Mouse (Mus musculus) erythroblast, adult 5-6 weeks (primary cell): ENCODE measurements around the gene Nkd1. TPM values are rescaled to one million over a fixed set of nuclear protein-coding genes. Genes with fewer than 3 reads are reported as not detected.

Experiments used
- ATAC-seq: replicated peaks from 2 replicates; pipeline ENCODE4 v1.8.0; 2016; ENCODE audit warnings: moderate number of reproducible peaks, mild to moderate bottlenecking, moderate TSS enrichment, inconsistent platforms; ENCODE audit not compliant: poor library complexity, low FRiP score, severe bottlenecking
- total RNA-seq, 2 experiments: library from RNA; stranded (forward) in 1 of 2; stranded (reverse) in 1 of 2; fragments of 150-400 nt in 1 of 2; fragments of 200-764, 138-1000 nt in 1 of 2; gene quantifications; 2 replicates each; pipeline versions ENCODE4 v1.2.3 to v1.2.4; 2015 to 2017; ENCODE audit warnings: low replicate concordance in 2 of 2

Gene Nkd1
- total RNA-seq, 2 experiments from 2014 or later = not detected

DNA sequence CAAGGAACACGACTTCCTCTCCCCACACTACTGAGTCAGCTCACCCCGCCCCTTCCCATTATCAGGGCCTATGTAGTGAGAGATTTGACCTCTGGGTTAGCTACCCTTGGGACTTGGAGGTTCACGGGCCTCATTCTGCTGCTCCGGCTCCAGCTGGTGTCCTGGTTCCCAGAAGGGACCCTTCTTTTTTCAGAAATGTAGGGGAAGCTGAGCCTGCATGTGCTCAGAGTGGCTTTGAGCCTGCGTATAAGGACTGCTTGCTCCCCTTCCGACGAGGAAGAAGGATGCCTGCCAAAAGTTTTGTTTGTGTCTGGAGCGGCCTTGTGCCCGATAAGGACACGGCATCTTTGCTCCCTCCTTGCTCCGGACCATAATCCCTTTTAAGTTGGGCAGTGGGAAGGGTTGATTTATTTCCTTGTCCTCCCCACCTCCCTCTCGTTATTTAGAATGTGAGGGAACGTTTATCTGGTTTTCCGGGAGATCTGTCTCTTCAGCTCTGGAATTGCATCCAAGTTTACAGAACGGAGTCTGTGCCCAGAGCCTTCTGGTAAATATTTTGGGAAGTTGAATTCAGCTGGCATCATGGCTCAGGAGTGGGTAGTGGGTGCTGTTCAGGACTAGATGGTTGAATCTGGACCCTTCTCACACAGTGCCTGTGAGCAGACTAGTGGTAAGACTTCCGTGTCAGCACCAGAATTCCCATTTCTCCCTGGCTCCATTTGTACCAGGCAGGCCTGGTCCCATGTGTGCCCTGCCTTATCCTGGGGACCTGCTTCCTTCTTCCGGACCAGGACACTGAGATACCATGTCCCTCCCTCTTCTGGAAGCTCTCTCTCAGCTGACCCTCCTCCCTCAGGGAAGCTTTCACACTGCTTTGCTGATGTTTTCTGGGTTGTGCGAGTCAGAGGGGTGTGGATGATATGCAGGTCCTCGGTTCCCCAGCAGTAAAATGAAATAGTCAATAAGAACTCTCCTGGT is 17.1 kb downstream of the Nkd1 start:
- no peak for ATAC-seq

DNA sequence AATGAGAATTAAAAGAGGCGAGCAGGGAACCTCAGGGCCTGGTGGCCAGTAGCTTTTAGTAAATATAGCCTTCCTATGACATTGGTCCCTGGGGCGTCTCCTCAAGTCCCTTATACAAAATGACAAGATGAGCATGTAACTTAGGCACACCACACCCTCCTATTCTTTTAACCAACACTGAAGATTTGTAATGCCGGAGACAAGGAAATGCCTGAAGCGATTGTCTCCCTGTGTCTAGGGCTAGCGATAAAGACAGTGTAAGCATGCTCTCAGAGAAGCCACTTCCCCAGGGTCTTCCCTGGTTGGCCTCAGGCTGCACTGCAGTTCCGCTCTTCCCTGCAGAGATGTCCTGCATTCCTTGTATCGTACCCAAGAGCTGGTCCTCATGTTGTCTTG is 17.8 kb downstream of the Nkd1 start:
- ATAC-seq = no peak

GRCm38 (mm10) chr8:88539963-88540362 is 18.8 kb downstream of the Nkd1 start:
- ATAC-seq = no peak

DNA sequence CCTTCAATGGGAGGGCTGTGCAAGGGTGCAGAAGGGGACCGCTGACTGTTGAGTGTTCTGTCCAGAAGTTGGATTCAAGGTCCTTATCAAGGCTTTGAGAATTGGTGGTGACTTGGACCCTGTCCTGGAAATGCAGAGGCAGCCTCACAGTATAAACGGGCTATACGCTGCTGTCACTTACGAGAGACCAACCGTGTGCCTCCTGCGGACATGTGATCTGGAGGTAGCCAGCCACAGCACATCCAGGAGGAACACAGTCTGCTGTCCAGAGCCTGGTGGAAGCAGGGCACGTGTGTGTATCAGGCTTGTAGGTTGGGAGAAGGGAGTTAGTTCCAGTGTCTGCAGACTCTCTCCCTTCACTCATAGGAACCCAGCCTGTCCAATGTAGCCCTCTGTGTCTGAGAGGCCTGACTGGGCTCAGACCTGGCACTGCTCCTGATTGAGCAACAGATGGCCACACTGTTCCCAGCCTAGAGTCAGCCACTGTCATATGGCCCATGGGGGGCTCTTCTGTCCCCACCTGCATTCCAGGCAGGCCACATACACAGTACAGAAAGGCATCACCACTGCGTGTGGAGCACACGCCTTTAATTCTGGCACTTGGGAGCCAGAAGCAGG is 21.6 kb downstream of the Nkd1 start:
- no peak for ATAC-seq

DNA sequence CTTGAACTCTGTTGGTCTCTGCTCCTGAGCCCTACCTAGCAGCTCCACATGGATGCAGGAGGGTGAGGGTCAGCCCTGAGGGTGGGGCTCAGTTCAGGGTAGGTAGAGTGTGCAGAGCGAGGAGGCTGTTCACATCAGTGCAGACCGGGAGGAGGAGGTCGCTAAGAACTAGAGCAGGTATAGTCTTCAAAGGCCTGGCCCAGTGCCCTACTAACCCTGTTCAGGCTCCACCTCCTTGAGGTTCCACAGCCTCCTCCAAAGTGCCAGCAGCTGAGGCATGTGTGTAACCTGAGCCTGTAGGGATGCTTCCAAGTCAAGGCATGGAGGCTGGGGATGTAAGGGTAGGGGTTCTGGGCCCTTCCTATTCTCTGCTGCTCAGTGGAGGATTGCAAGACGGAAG is 23.5 kb downstream of the Nkd1 start:
- no peak for ATAC-seq

- ATAC-seq = no peak
Observed at GRCm38 (mm10) chr8:88545441-88545840, 24.3 kb downstream of the Nkd1 start.

DNA sequence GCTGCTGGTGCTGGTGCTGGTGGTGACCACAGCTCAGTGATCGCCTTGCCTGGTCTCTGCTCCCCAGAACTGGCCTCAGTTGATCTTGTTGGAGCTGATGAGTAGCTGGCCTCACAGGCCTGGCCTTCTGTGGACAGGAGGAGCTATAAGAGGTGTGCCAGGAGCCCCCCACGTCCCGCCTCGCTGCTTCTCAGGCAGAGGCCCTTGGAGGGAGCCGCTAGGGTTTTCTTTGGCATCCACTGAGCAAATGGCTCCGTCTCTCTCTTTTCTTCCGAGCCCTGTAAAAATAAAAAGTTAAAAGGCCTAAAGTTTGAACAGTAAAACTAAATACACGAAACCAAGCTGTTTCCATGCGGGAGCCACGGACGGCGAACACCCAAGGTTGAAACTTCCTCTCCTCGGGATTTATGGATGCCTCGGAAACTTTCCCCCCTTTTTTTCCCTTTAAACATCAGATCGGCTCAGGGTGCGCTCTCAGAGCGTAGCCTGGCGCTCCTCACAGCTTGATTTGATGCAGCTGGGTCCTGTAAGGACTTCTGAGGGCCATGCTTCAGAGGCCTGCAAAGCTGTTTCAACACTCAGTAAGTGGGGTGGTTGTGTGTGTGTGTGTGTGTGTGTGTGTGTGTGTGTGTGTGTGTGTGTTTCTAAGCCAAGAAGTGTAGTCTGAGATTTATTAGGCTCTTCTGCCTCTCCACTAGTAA is 25.0 kb downstream of the Nkd1 start:
- no peak for ATAC-seq

DNA sequence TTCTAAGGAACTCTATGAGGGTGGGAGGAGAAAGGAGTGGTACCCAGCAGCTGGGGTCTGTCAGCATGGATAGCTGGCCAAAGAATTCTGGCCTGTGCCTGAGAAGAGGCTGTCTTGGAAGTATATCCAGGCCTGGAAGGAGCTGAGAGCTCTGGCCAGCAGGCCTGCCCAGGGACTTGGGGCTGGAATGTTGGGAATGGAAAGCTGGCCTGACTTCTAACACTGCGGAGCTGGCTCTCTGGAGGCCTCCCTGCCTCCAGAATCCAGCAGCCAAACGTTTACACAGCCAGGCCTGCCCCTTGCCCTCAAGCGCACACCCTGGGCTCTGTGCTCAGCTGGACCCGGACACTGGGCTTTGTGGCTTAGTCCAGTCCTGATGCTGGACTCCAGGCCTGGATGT is 34.5 kb downstream of the Nkd1 start:
- ATAC-seq = no peak

DNA sequence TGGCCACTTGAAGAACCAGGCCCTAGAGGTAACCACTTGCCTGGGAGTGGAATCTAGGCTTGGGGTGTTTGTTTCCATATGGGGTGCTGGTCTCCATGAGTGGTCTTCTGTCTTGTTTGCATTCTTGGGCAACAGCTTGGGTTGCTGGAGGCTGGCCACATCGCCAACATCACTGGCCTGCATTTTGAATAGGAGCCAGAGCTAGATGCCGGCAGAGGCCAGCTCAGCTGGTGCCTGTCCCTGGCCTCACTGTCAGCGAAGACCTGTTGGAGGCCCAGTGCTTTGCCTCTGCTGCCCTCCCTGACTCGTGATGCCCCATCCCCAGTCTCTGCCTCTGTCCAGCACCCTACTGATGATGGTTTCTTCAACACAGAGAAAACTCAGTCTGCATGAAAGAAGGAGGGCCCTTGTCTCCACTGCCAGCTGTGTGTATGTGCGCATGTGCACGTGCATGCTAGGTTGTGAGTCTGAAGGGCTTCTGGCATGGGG is 38.9 kb downstream of the Nkd1 start:
- no peak for ATAC-seq

GRCm38 (mm10) chr8:88561402-88561801 is 40.2 kb downstream of the Nkd1 start:
- no peak for ATAC-seq

- ATAC-seq = no peak
Observed at GRCm38 (mm10) chr8:88564256-88564903, 43.2 kb downstream of the Nkd1 start.

DNA sequence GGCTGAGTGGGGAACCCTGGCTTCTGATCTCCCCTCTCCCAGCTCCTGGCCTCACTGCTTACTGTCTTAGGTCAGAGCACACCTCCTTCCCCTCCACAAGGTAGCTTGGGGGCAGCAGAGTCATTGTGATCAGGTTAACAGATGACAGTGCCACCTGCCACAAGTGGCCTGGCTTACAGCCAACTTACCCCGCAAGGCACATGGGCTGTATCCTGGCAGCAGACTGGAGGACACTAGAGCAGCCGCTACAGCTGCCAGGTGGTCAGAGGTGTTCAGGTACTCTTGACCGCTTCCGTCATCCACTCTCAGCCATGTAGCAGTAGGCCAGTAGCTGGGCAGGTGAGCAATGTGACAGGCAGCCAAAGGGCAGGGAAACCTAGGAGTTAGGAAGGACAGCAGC is 45.0 kb downstream of the Nkd1 start:
- ATAC-seq = no peak

DNA sequence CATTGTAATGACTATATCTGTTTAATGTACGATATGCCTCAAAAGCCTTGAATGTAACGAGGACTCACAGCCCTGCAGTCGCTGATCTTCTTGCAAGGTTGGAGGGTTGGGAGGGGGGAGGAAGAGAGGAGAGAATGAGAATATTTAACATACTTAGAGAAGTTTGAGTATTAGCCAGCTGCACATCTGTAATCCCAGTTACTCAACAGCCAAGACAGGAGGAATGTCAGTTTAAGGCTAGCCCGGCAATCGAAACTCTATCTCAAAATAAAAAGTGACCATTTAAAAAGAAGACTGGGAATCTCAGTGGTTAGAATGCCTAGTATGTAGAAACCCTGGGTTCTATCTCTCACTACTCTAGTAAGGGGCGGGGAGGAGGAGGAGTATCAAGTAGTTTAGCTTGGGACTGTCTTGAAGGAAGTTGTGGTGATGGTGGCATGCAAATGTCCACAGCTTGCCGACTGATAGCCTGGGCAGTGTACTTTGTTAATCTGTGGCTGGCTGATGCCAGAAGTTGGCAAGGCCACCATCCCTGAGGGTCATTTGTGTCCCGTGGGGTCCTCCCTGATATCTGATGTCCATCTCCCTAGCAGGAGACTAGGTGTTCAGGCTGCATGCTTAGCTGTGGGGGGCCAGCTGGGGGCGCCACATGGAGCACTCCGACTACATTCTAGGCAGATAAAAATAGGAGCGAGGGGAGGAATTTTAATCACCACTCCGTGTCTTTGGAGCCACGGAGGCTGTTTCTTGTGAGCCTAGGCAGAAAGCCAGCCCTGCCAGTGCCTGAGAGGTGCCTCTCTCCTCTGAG is 46.4 kb downstream of the Nkd1 start:
- ATAC-seq = no peak

GRCm38 (mm10) chr8:88568211-88568610 is 47.1 kb downstream of the Nkd1 start:
- ATAC-seq = no peak

DNA sequence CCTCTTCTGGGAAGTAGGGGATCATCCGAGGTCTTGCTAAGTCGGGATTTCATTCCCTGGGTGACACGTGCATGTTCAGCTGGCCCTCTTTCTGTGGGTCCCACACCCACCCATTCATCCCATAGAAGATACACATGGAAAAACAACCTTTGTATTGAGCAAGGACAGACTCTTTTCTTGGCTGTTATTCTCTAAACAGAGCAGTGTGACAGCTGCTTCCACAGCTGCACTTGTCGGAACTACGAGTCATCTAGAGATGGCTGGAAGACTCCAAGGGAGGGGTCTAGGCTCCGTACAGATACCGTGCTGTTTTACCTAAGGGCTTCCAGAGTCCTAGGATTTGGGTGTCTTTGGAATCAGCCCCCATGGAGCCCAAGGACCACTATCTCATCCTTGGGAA is 48.2 kb downstream of the Nkd1 start:
- ATAC-seq = no peak

DNA sequence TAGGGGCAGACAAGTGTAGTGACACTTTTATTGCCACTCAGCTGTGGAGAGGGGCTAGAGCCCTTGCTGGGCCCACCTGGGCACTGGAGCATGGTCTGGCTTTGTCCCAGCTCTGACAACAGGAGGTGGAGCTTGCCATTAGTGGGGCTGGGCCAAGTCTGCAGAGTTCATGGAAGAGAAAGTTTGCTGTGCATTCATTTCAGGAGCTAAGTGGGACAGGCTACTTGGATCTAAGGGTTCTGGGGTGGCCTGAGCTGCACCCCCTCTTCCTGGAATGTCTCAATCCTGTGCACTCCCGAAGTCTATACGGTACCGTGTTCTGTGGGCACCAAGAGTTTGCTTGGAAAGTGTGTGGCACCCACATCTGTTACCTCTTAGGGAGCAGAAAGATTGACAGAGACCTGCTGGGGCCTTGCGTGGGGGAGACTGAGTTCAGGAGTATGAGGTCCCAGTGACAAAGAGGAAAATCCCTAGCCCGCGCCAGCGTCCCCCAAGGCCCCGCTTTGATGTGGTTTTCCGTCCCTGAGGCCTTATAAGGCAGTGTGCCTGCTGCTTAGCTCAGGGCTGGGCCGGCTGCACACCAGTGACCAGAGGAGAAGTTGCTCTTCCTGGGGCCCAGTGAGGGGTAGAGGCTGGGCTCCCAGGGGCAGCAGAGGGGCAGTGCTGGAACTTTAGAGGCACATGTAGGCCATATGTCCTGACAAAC is 49.3 kb downstream of the Nkd1 start:
- no peak for ATAC-seq

DNA sequence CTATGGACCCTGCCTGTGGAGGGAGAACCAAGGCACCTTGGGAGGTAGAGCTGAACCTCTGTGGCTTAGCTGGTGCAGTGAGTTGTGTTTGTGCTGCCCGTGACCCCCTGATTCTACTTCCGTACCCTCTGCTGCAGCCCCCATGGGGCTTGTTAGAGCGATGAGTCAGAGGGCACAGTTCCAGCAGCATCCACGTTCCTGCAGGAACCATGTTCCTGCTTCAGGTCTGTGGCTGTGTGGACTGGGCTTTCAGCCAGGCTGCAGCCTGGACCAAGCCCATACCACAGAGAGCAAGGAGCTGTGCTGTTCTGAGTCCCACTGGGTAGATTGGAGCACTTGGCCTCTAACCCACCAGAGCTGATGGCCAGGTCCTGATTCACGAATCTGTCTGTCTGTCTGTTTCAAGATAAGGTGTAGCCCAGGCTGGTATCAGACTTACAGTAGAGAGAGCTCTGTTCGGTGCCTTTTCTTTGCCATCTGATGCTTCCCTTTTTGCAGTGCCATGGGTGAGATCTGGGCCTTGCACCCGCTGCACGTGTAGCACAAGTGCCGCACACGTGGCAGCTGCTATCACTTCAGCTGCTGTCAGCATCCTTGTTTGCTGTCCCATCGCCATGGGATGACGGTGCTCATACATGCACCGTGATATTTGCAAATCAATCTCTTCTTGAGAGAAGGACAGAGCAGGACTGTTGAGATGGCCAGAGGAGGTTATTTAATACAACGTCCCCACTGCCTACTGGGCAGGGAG is 50.5 kb downstream of the Nkd1 start:
- ATAC-seq = no peak
